Mouse (Mus musculus) CH12.LX (cell line): ENCODE results near the gene Ldlr. TPM values are rescaled to one million over a fixed set of nuclear protein-coding genes. Genes with fewer than 3 reads are reported as not detected.

Experiments used
- DNase-seq: peaks from one replicate; pipeline ENCODE4 v3.0.0-alpha.2; 2013; ENCODE audit errors: extremely low read depth
- H3K27ac ChIP-seq: 2 replicates; pipeline ENCODE4 v1.5.1; 2012; ENCODE audit warnings: low read depth, mild to moderate bottlenecking, control low read depth, moderate library complexity; ENCODE audit not compliant: insufficient read depth
- H3K27me3 ChIP-seq: replicated peaks from 2 replicates; pipeline ENCODE3; 2012; ENCODE audit warnings: inconsistent platforms
- H3K36me3 ChIP-seq, 2 experiments: replicated peaks in 1 of 2; 2 replicates each; pipeline versions ENCODE3 to v1.6.1; 2012; ENCODE audit warnings: inconsistent platforms in 1 of 2, low read length in 1 of 2, mild to moderate bottlenecking in 1 of 2, mixed read lengths in 1 of 2, moderate library complexity in 1 of 2; ENCODE audit not compliant: control insufficient read depth in 1 of 2, insufficient read depth in 1 of 2
- H3K4me1 ChIP-seq, 2 experiments: 2 replicates each; pipeline ENCODE4 v1.6.1; 2012; ENCODE audit warnings: inconsistent platforms in 1 of 2, moderate library complexity in 1 of 2; ENCODE audit not compliant: insufficient read depth in 2 of 2, control insufficient read depth in 1 of 2
- H3K4me2 ChIP-seq: 2 replicates; pipeline ENCODE4 v1.6.1; 2012; ENCODE audit warnings: low read depth, mild to moderate bottlenecking, control low read depth; ENCODE audit not compliant: poor library complexity, insufficient read depth, severe bottlenecking
- H3K4me3 ChIP-seq, 3 experiments: fragments of 150-350 bp in 1 of 3; sonication (generic) in 1 of 3; replicated peaks in 1 of 3; 2 replicates each; pipeline versions ENCODE3 to v1.5.1; 2011 to 2012; ENCODE audit warnings: low read depth in 2 of 3, low read length in 2 of 3, mild to moderate bottlenecking in 2 of 3, moderate library complexity in 2 of 3, control low read depth in 1 of 3, improper control_type of control experiment in 1 of 3, inconsistent platforms in 1 of 3, mixed read lengths in 1 of 3; ENCODE audit not compliant: poor library complexity in 1 of 3
- H3K79me2 ChIP-seq: replicated peaks from 2 replicates; pipeline ENCODE4 v1.6.1; 2012; ENCODE audit warnings: mild to moderate bottlenecking, moderate library complexity; ENCODE audit not compliant: control insufficient read depth, poor library complexity, insufficient read depth, severe bottlenecking; ENCODE audit errors: extremely low read depth
- H3K9ac ChIP-seq: 2 replicates; pipeline ENCODE4 v1.6.1; 2012; ENCODE audit warnings: low read depth, mild to moderate bottlenecking, control low read depth, moderate library complexity; ENCODE audit not compliant: insufficient read depth
- H3K9me3 ChIP-seq: replicated peaks from 2 replicates; pipeline ENCODE3; 2012; ENCODE audit warnings: low read length, inconsistent platforms, mixed read lengths
- CHD1 ChIP-seq: IDR thresholded peaks from 2 replicates; pipeline ENCODE4 v1.6.1; 2012; ENCODE audit warnings: low read depth, low read length, improper control_type of control experiment, inconsistent platforms
- CTCF ChIP-seq, 2 experiments: IDR thresholded peaks in 1 of 2; conservative IDR thresholded peaks in 1 of 2; 2 replicates each; pipeline ENCODE4 v1.5.1; 2011 to 2012; ENCODE audit warnings: low read depth in 2 of 2, low read length in 2 of 2, improper control_type of control experiment in 1 of 2, inconsistent platforms in 1 of 2, mild to moderate bottlenecking in 1 of 2, moderate library complexity in 1 of 2
- E2F4 ChIP-seq: IDR thresholded peaks from 2 replicates; pipeline ENCODE4 v1.6.1; 2011; ENCODE audit warnings: low read depth, low read length, improper control_type of control experiment; ENCODE audit not compliant: insufficient replicate concordance
- HCFC1 ChIP-seq: IDR thresholded peaks from 2 replicates; pipeline ENCODE4 v1.6.1; 2012; ENCODE audit warnings: low read depth, mild to moderate bottlenecking, inconsistent platforms, low read length, improper control_type of control experiment
- JUN ChIP-seq: IDR thresholded peaks from 2 replicates; pipeline ENCODE4 v1.6.1; 2011; ENCODE audit warnings: low read depth, mild to moderate bottlenecking, low read length, improper control_type of control experiment, moderate library complexity; ENCODE audit not compliant: insufficient read depth
- MAX ChIP-seq: IDR thresholded peaks from 2 replicates; pipeline ENCODE4 v1.6.1; 2011; ENCODE audit warnings: low read length, improper control_type of control experiment
- MAZ ChIP-seq: IDR thresholded peaks from 2 replicates; pipeline ENCODE4 v1.6.1; 2012; ENCODE audit warnings: low read depth, mild to moderate bottlenecking, inconsistent platforms, low read length, improper control_type of control experiment, moderate library complexity
- MXI1 ChIP-seq: IDR thresholded peaks from 2 replicates; pipeline ENCODE4 v1.6.1; 2011; ENCODE audit warnings: mild to moderate bottlenecking, low read depth, low read length, improper control_type of control experiment
- MYC ChIP-seq: IDR thresholded peaks from 2 replicates; pipeline ENCODE4 v1.6.1; 2011; ENCODE audit warnings: low read depth, mild to moderate bottlenecking, improper control_type of control experiment, low read length
- PAX5 ChIP-seq: IDR thresholded peaks from 2 replicates; pipeline ENCODE4 v1.6.1; 2012; ENCODE audit warnings: low read length, inconsistent platforms, mixed read lengths
- POLR2AphosphoS2 ChIP-seq: IDR thresholded peaks from 2 replicates; pipeline ENCODE4 v1.6.1; 2011; ENCODE audit warnings: low read depth, low read length, improper control_type of control experiment
- SMC3 ChIP-seq: IDR thresholded peaks from 2 replicates; pipeline ENCODE4 v1.6.1; 2011; ENCODE audit warnings: low read depth, low read length, improper control_type of control experiment
- TBP ChIP-seq: conservative IDR thresholded peaks from 2 replicates; pipeline ENCODE4 v1.6.1; 2011; ENCODE audit warnings: low read depth, low read length, improper control_type of control experiment
- UBTF ChIP-seq: IDR thresholded peaks from 2 replicates; pipeline ENCODE4 v1.6.1; 2012; ENCODE audit warnings: low read depth, mild to moderate bottlenecking, inconsistent platforms, low read length, improper control_type of control experiment, moderate library complexity
- USF1 ChIP-seq: IDR thresholded peaks from 2 replicates; pipeline ENCODE4 v1.6.1; 2014; ENCODE audit warnings: low read depth, mild to moderate bottlenecking, inconsistent platforms, low read length, improper control_type of control experiment
- USF2 ChIP-seq: conservative IDR thresholded peaks from 2 replicates; pipeline ENCODE4 v1.6.1; 2011; ENCODE audit warnings: low read depth, low read length, improper control_type of control experiment
- ZC3H11A ChIP-seq: IDR thresholded peaks from 2 replicates; pipeline ENCODE4 v1.6.1; 2012; ENCODE audit warnings: low read depth, mild to moderate bottlenecking, inconsistent platforms, low read length, improper control_type of control experiment
- ZKSCAN1 ChIP-seq: IDR thresholded peaks from 2 replicates; pipeline ENCODE4 v1.6.1; 2012; ENCODE audit warnings: low read depth, inconsistent platforms, low read length, improper control_type of control experiment, borderline replicate concordance
- ZMIZ1 ChIP-seq: IDR thresholded peaks from 2 replicates; pipeline ENCODE4 v1.6.1; 2012; ENCODE audit warnings: low read depth, mild to moderate bottlenecking, inconsistent platforms, low read length, improper control_type of control experiment
- ZNF384 ChIP-seq: IDR thresholded peaks from 2 replicates; pipeline ENCODE4 v1.6.1; 2012; ENCODE audit warnings: low read depth, low read length, improper control_type of control experiment, inconsistent platforms
- dilution Hi-C: fragments of 300-500 bp; cut with MboI; formaldehyde crosslinking; loops from 2 replicates; pipeline ENCODE4 v1.14.3; 2020; ENCODE audit warnings: low sequenced_read_pairs; ENCODE audit not compliant: extremely low pct_unique_long_range_greater_than_20kb, extremely low pct_ligation_motif_present
- in situ Hi-C: fragments of 300-500 bp; cut with MboI; formaldehyde crosslinking; loops from 3 replicates; pipeline ENCODE4 v1.14.3; 2019; ENCODE audit warnings: low sequenced_read_pairs, low pct_ligation_motif_present, low pct_unique_long_range_greater_than_20kb, mixed read lengths
- polyA plus RNA-seq: library from polyadenylated mRNA; unstranded; fragments of >175 nt; gene quantifications from 2 replicates; pipeline ENCODE4 v1.2.1, GENCODE M21; 2012; ENCODE audit warnings: low read depth; ENCODE audit not compliant: insufficient read length
- total RNA-seq, 2 experiments: library from RNA; depleted of rRNA; stranded (reverse); fragments of 300-350 nt in 1 of 2; fragments of >200 nt in 1 of 2; gene quantifications; 2 replicates each; pipeline ENCODE4 v1.2.3; 2012 to 2014

Ldlr gene
- total and polyA plus RNA-seq, 3 experiments, result 24.0 to 34.7 (median 24.9) TPM

- TF ChIP-seq ZKSCAN1 (no peak), MAX (peak; percentile 71), USF1 (no peak), CHD1 (no peak), TBP (peak; percentile 63; the same call in 1 of the 2 replicates), POLR2AphosphoS2 (no peak), ZC3H11A (no peak)
Measured at GRCm38 (mm10) chr9:21724147-21724536, 859 bp downstream of the Ldlr start (continued).

- Histone ChIP-seq H3K27me3 (no peaks in the 10 kb centered on the region), H3K4me2 (peak overlapping the region; percentile 67), H3K27ac (peak overlapping the region; percentile 11; the same call in 1 of the 2 replicates), H3K4me1 (peaks cover 12 to 72% of the 10 kb centered on the region in 2 experiments), H3K9ac (peak overlapping the region; percentile 3; the same call in 1 of the 2 replicates), H3K4me3 (peak overlapping the region; percentile 8 to 90 (median 85)), H3K9me3 (no peaks in the 10 kb centered on the region)
- dilution Hi-C loops (no loop called here), in situ Hi-C loops (no loop called here)
- no peak for DNase-seq
- no peak for TF ChIP-seq USF2
- TF ChIP-seq, all 38 proteins: peak for 0
- peaks cover 61% of the 10 kb centered on the region for H3K79me2 ChIP-seq
- H3K36me3 ChIP-seq, result peaks cover under 1 to 49% of the 10 kb centered on the region in 2 experiments
Measured at GRCm38 (mm10) chr9:21725224-21726121, 2.2 kb downstream of the Ldlr start.

- Histone ChIP-seq H3K9ac (no peak overlapping the region), H3K36me3 (peaks cover 6 to 56% of the 10 kb centered on the region in 2 experiments), H3K27ac (no peak overlapping the region), H3K79me2 (peaks cover 68% of the 10 kb centered on the region), H3K4me3 (no peak overlapping the region), H3K4me1 (peaks cover 12 to 66% of the 10 kb centered on the region in 2 experiments), H3K4me2 (no peak overlapping the region), H3K9me3 (no peaks in the 10 kb centered on the region), H3K27me3 (no peaks in the 10 kb centered on the region)
- dilution Hi-C loops (no loop called here), in situ Hi-C loops (no loop called here)
- no peak for DNase-seq
- TF ChIP-seq MAZ (no peak), ZMIZ1 (no peak), SMC3 (no peak), ZNF384 (no peak), UBTF (no peak), E2F4 (no peak), PAX5 (no peak), HCFC1 (no peak), JUN (no peak), ZC3H11A (no peak), MYC (no peak), MXI1 (no peak), CTCF (conservative IDR thresholded peaks at IDR 0.05 in 1 of 2, IDR thresholded peaks at IDR 0.05 in 1 of 2; ENCODE audit: low read depth in 2 of 2, low read length in 2 of 2) (no peak)
Measured at GRCm38 (mm10) chr9:21726218-21726975, 3.1 kb downstream of the Ldlr start.
